Mouse (Mus musculus): Measurements from ENCODE around the gene Pcbp1. TPM values are rescaled to one million over a fixed set of nuclear protein-coding genes. Genes with fewer than 3 reads are reported as not detected.

Gene Pcbp1
- 306 TPM for polyA plus RNA-seq (2012; fragmentation: generic; extraction: Trizol)

- peak within 1 kb of the TSS; percentile 100 for H3K4me2 ChIP-seq (ENCODE audit: low read depth)
- TF ChIP-seq MYOD1 (IDR thresholded peaks at IDR 0.05; ENCODE audit: control insufficient read depth in 1 of 3, insufficient read length in 2 of 3, low read depth in 2 of 3), result peak in 1 of 3 experiments; percentile 74
- TF ChIP-seq MYOG (IDR thresholded peaks at IDR 0.05; ENCODE audit: control insufficient read depth in 1 of 3, insufficient read depth in 1 of 3, insufficient read length in 2 of 3, low read depth in 2 of 3), result peak in 2 of 3 experiments; percentile 24 to 60
- no peak for TF ChIP-seq TCF3 (IDR thresholded peaks at IDR 0.05; ENCODE audit: insufficient read length, low read depth)
- peak; percentile 69 for TF ChIP-seq POLR2A (IDR thresholded peaks at IDR 0.05; ENCODE audit: insufficient read length, low read depth)
- TF ChIP-seq REST (IDR thresholded peaks at IDR 0.05; ENCODE audit: insufficient read depth, insufficient read length), result no peak
- no peak for TF ChIP-seq POLR2AphosphoS2 (IDR thresholded peaks at IDR 0.05; ENCODE audit: insufficient read length, low read depth)
- peak; percentile 33 for TF ChIP-seq SRF (IDR thresholded peaks at IDR 0.05; ENCODE audit: control insufficient read depth, insufficient read length, low read depth)
- peak; percentile 38 for TF ChIP-seq USF1 (IDR thresholded peaks at IDR 0.05; ENCODE audit: low read depth)
- TF ChIP-seq E2F4 (IDR thresholded peaks at IDR 0.05; ENCODE audit: insufficient read depth), result peak; percentile 51
- H3K4me3 ChIP-seq, result peak within 1 kb of the TSS; percentile 100
- peak within 1 kb of the TSS; percentile 93 for H3ac ChIP-seq (ENCODE audit: control insufficient read depth, insufficient read length)
- H3K79me2 ChIP-seq (ENCODE audit: control insufficient read depth, insufficient read depth), result peaks cover 47% of the 10 kb centered on the region
- no peaks in the 10 kb centered on the region for H3K27me3 ChIP-seq (ENCODE audit: control insufficient read depth, insufficient read depth, insufficient read length)
- peaks cover 22% of the 10 kb centered on the region for H3K36me3 ChIP-seq (ENCODE audit: control insufficient read depth, insufficient read depth)
Measured at GRCm38 (mm10) chr6:86526032-86526960, at the start of gene Pcbp1. Pcbp1 (minus strand) TSS chr6:86526321.

- Histone ChIP-seq H3K4me3 (no peak overlapping the region), H3K4me2 (ENCODE audit: low read depth) (no peak overlapping the region), H3K36me3 (ENCODE audit: control insufficient read depth, insufficient read depth) (no peaks in the 10 kb centered on the region), H3K79me2 (ENCODE audit: control insufficient read depth, insufficient read depth) (no peaks in the 10 kb centered on the region), H3K27me3 (ENCODE audit: control insufficient read depth, insufficient read depth, insufficient read length) (no peaks in the 10 kb centered on the region), H3ac (ENCODE audit: control insufficient read depth, insufficient read length) (no peak overlapping the region)
- TF ChIP-seq TCF3 (IDR thresholded peaks at IDR 0.05; ENCODE audit: insufficient read length, low read depth) (no peak), CEBPB (IDR thresholded peaks at IDR 0.05; ENCODE audit: insufficient read depth, poor library complexity, severe bottlenecking) (peak; percentile 55; the same call in 1 of the 2 replicates), USF1 (IDR thresholded peaks at IDR 0.05; ENCODE audit: low read depth) (no peak), POLR2A (IDR thresholded peaks at IDR 0.05; ENCODE audit: insufficient read length, low read depth) (no peak), TCF12 (IDR thresholded peaks at IDR 0.05; ENCODE audit: insufficient read depth, poor library complexity, severe bottlenecking) (no peak), MYOG (IDR thresholded peaks at IDR 0.05; ENCODE audit: control insufficient read depth in 1 of 3, insufficient read depth in 1 of 3, insufficient read length in 2 of 3, low read depth in 2 of 3) (peak in 1 of 3 experiments; percentile 24), REST (IDR thresholded peaks at IDR 0.05; ENCODE audit: insufficient read depth, insufficient read length) (no peak), POLR2AphosphoS2 (IDR thresholded peaks at IDR 0.05; ENCODE audit: insufficient read length, low read depth) (no peak), MYOD1 (IDR thresholded peaks at IDR 0.05; ENCODE audit: control insufficient read depth in 1 of 3, insufficient read length in 2 of 3, low read depth in 2 of 3) (peak in 1 of 3 experiments; percentile 60), MAX (IDR thresholded peaks at IDR 0.05; ENCODE audit: low read depth) (no peak), E2F4 (IDR thresholded peaks at IDR 0.05; ENCODE audit: insufficient read depth) (no peak), SRF (IDR thresholded peaks at IDR 0.05; ENCODE audit: control insufficient read depth, insufficient read length, low read depth) (no peak)
Measured at GRCm38 (mm10) chr6:86574495-86574894, 48.4 kb upstream of the Pcbp1 start.

- no peak overlapping the region for H3ac ChIP-seq (ENCODE audit: control insufficient read depth, insufficient read length)
- H3K27me3 ChIP-seq (ENCODE audit: control insufficient read depth, insufficient read depth, insufficient read length), result no peaks in the 10 kb centered on the region
- H3K36me3 ChIP-seq (ENCODE audit: control insufficient read depth, insufficient read depth), result peaks cover 7% of the 10 kb centered on the region
- no peaks in the 10 kb centered on the region for H3K79me2 ChIP-seq (ENCODE audit: control insufficient read depth, insufficient read depth)
- H3K4me2 ChIP-seq (ENCODE audit: low read depth), result no peak overlapping the region
- H3K4me3 ChIP-seq, result no peak overlapping the region
- peak in 1 of 3 experiments; percentile 29 for TF ChIP-seq MYOG (IDR thresholded peaks at IDR 0.05; ENCODE audit: control insufficient read depth in 1 of 3, insufficient read depth in 1 of 3, insufficient read length in 2 of 3, low read depth in 2 of 3)
- no peak for TF ChIP-seq POLR2AphosphoS2 (IDR thresholded peaks at IDR 0.05; ENCODE audit: insufficient read length, low read depth)
- TF ChIP-seq TCF3 (IDR thresholded peaks at IDR 0.05; ENCODE audit: insufficient read length, low read depth), result no peak
Measured at GRCm38 (mm10) chr6:86570830-86571229, 44.7 kb upstream of the Pcbp1 start.

GRCm38 (mm10) chr6:86569461-86569820 is 43.3 kb upstream of the Pcbp1 start:
- TF ChIP-seq POLR2A (IDR thresholded peaks at IDR 0.05; ENCODE audit: insufficient read length, low read depth) (no peak), MYOD1 (IDR thresholded peaks at IDR 0.05; ENCODE audit: control insufficient read depth in 1 of 3, insufficient read length in 2 of 3, low read depth in 2 of 3) (peak in 1 of 3 experiments; percentile 80), MYOG (IDR thresholded peaks at IDR 0.05; ENCODE audit: control insufficient read depth in 1 of 3, insufficient read depth in 1 of 3, insufficient read length in 2 of 3, low read depth in 2 of 3) (peak in 2 of 3 experiments; percentile 6 to 75)
- Histone ChIP-seq H3K4me3 (no peak overlapping the region), H3ac (ENCODE audit: control insufficient read depth, insufficient read length) (no peak overlapping the region), H3K36me3 (ENCODE audit: control insufficient read depth, insufficient read depth) (peaks cover 12% of the 10 kb centered on the region), H3K4me2 (ENCODE audit: low read depth) (no peak overlapping the region), H3K27me3 (ENCODE audit: control insufficient read depth, insufficient read depth, insufficient read length) (no peaks in the 10 kb centered on the region), H3K79me2 (ENCODE audit: control insufficient read depth, insufficient read depth) (no peaks in the 10 kb centered on the region)

All from myocyte (in vitro differentiated cells).